Mouse (Mus musculus) megakaryocyte, adult 5-6 weeks (primary cell): ENCODE results near the gene Plekha4. TPM values are rescaled to one million over a fixed set of nuclear protein-coding genes. Genes with fewer than 3 reads are reported as not detected.

Experiments
- ATAC-seq: 2 replicates; pipeline ENCODE4 v1.8.0; 2016; ENCODE audit warnings: mild to moderate bottlenecking, inconsistent platforms; ENCODE audit not compliant: poor library complexity, severe bottlenecking
- total RNA-seq, 2 experiments: library from RNA; stranded (forward) in 1 of 2; stranded (reverse) in 1 of 2; fragments of 153-499, 151-499 nt in 1 of 2; fragments of 221-1000, 200-1000 nt in 1 of 2; gene quantifications; 2 replicates each; pipeline versions ENCODE4 v1.2.3 to v1.2.4; 2015 to 2017

Gene Plekha4
- total RNA-seq, 2 experiments from 2014 or later: not detected

GRCm38 (mm10) chr7:45598960-45599879 lies 73.1 kb downstream of the Plekha4 start:
- ATAC-seq: no peak

Other genes with a start within 250 kb of the Plekha4 start
Only the 30 nearest of the 34 such genes appear.
- not detected in 2 replicates for gene Hrc, start 191.0 kb upstream of the Plekha4 start, total RNA-seq (2015)
- 0.07 TPM in 1 of 2 replicates, not detected in the other for gene Hrc, start 191.0 kb upstream of the Plekha4 start, total RNA-seq (2017)
- gene Ppfia3, start 159.3 kb upstream of the Plekha4 start, total RNA-seq (2015): 0.50 TPM in 1 of 2 replicates, not detected in the other
- not detected in 2 replicates for gene Ppfia3, start 159.3 kb upstream of the Plekha4 start, total RNA-seq (2017)
- 0.71 TPM in 1 of 2 replicates, not detected in the other for gene Lin7b, start 155.7 kb upstream of the Plekha4 start, total RNA-seq (2015)
- gene Lin7b, start 155.7 kb upstream of the Plekha4 start, total RNA-seq (2017): not detected in 2 replicates
- gene Snrnp70, start 130.6 kb upstream of the Plekha4 start, total RNA-seq (2015): 69.6 and 94.3 TPM in 2 replicates
- gene Snrnp70, start 130.6 kb upstream of the Plekha4 start, total RNA-seq (2017): 261 and 320 TPM in 2 replicates
- not detected in 2 replicates for gene Kcna7, start 120.7 kb upstream of the Plekha4 start, total RNA-seq (2015)
- not detected in 2 replicates for gene Kcna7, start 120.7 kb upstream of the Plekha4 start, total RNA-seq (2017)
- gene Ntf5, start 112.6 kb upstream of the Plekha4 start, total RNA-seq (2015): not detected in 2 replicates
- gene Ntf5, start 112.6 kb upstream of the Plekha4 start, total RNA-seq (2017): not detected in 2 replicates
- gene Lhb, start 105.5 kb upstream of the Plekha4 start, total RNA-seq (2015): not detected in 2 replicates
- gene Lhb, start 105.5 kb upstream of the Plekha4 start, total RNA-seq (2017): not detected in 2 replicates
- gene Gys1, start 91.5 kb upstream of the Plekha4 start, total RNA-seq (2015): 9.8 and 10.6 TPM in 2 replicates
- 7.2 and 8.8 TPM in 2 replicates for gene Gys1, start 91.5 kb upstream of the Plekha4 start, total RNA-seq (2017)
- 48.6 and 51.6 TPM in 2 replicates for gene Ruvbl2, start 88.2 kb upstream of the Plekha4 start, total RNA-seq (2015)
- 52.9 and 60.2 TPM in 2 replicates for gene Ruvbl2, start 88.2 kb upstream of the Plekha4 start, total RNA-seq (2017)
- gene Ftl1, start 66.4 kb upstream of the Plekha4 start, total RNA-seq (2015): 2,869 and 3,213 TPM in 2 replicates
- 1,589 and 1,786 TPM in 2 replicates for gene Ftl1, start 66.4 kb upstream of the Plekha4 start, total RNA-seq (2017)
- gene Bax, start 59.4 kb upstream of the Plekha4 start, total RNA-seq (2015): 24.6 and 25.0 TPM in 2 replicates
- gene Bax, start 59.4 kb upstream of the Plekha4 start, total RNA-seq (2017): 31.8 and 37.4 TPM in 2 replicates
- gene Tulp2, start 44.5 kb upstream of the Plekha4 start, total RNA-seq (2015): not detected in 2 replicates
- gene Tulp2, start 44.5 kb upstream of the Plekha4 start, total RNA-seq (2017): not detected in 2 replicates
- not detected in 2 replicates for gene Gm45808, start 39.5 kb upstream of the Plekha4 start, total RNA-seq (2015)
- gene Gm45808, start 39.5 kb upstream of the Plekha4 start, total RNA-seq (2017): 0.61 TPM in 1 of 2 replicates, not detected in the other
- 15.5 and 18.3 TPM in 2 replicates for gene Dhdh, start 37.5 kb upstream of the Plekha4 start, total RNA-seq (2015)
- 14.2 and 16.0 TPM in 2 replicates for gene Dhdh, start 37.5 kb upstream of the Plekha4 start, total RNA-seq (2017)
- 54.9 and 59.1 TPM in 2 replicates for gene Nucb1, start 15.9 kb upstream of the Plekha4 start, total RNA-seq (2015)
- gene Nucb1, start 15.9 kb upstream of the Plekha4 start, total RNA-seq (2017): 178 and 199 TPM in 2 replicates
- 29.2 and 39.1 TPM in 2 replicates for gene Ppp1r15a, start 62 bp upstream of the Plekha4 start, total RNA-seq (2015)
- 50.0 and 64.7 TPM in 2 replicates for gene Ppp1r15a, start 62 bp upstream of the Plekha4 start, total RNA-seq (2017)
- 0.25 TPM in 1 of 2 replicates, not detected in the other for gene Hsd17b14, start 28.6 kb downstream of the Plekha4 start, total RNA-seq (2015)
- gene Hsd17b14, start 28.6 kb downstream of the Plekha4 start, total RNA-seq (2017): not detected in 2 replicates
- gene Bcat2, start 43.8 kb downstream of the Plekha4 start, total RNA-seq (2015): 24.6 and 26.6 TPM in 2 replicates
- 16.7 and 24.1 TPM in 2 replicates for gene Bcat2, start 43.8 kb downstream of the Plekha4 start, total RNA-seq (2017)
- not detected in 2 replicates for gene Fgf21, start 89.2 kb downstream of the Plekha4 start, total RNA-seq (2015)
- gene Fgf21, start 89.2 kb downstream of the Plekha4 start, total RNA-seq (2017): not detected in 2 replicates
- gene Fut1, start 91.0 kb downstream of the Plekha4 start, total RNA-seq (2015): not detected in 2 replicates
- gene Fut1, start 91.0 kb downstream of the Plekha4 start, total RNA-seq (2017): not detected in 2 replicates
- not detected in 2 replicates for gene Izumo1, start 95.5 kb downstream of the Plekha4 start, total RNA-seq (2015)
- 0.22 TPM in 1 of 2 replicates, not detected in the other for gene Izumo1, start 95.5 kb downstream of the Plekha4 start, total RNA-seq (2017)
- gene Rasip1, start 101.2 kb downstream of the Plekha4 start, total RNA-seq (2015): 0.20 TPM in 1 of 2 replicates, not detected in the other
- gene Rasip1, start 101.2 kb downstream of the Plekha4 start, total RNA-seq (2017): 0.29 TPM in 1 of 2 replicates, not detected in the other
- not detected in 2 replicates for gene Mamstr, start 113.6 kb downstream of the Plekha4 start, total RNA-seq (2015)
- 0.53 TPM in 1 of 2 replicates, not detected in the other for gene Mamstr, start 113.6 kb downstream of the Plekha4 start, total RNA-seq (2017)
- not detected in 2 replicates for gene Fut2, start 140.1 kb downstream of the Plekha4 start, total RNA-seq (2015)
- gene Fut2, start 140.1 kb downstream of the Plekha4 start, total RNA-seq (2017): not detected in 2 replicates
- not detected in 2 replicates for gene Ntn5, start 157.7 kb downstream of the Plekha4 start, total RNA-seq (2015)
- gene Ntn5, start 157.7 kb downstream of the Plekha4 start, total RNA-seq (2017): not detected in 2 replicates
- not detected in 2 replicates for gene Sec1, start 168.1 kb downstream of the Plekha4 start, total RNA-seq (2015)
- gene Sec1, start 168.1 kb downstream of the Plekha4 start, total RNA-seq (2017): not detected in 2 replicates
- gene Car11, start 173.5 kb downstream of the Plekha4 start, total RNA-seq (2015): not detected in 2 replicates
- gene Car11, start 173.5 kb downstream of the Plekha4 start, total RNA-seq (2017): not detected in 2 replicates
- 3.3 and 4.1 TPM in 2 replicates for gene Dbp, start 178.8 kb downstream of the Plekha4 start, total RNA-seq (2015)
- 3.9 and 5.9 TPM in 2 replicates for gene Dbp, start 178.8 kb downstream of the Plekha4 start, total RNA-seq (2017)
- 1,249 and 1,272 TPM in 2 replicates for gene Rpl18, start 189.1 kb downstream of the Plekha4 start, total RNA-seq (2015)
- gene Rpl18, start 189.1 kb downstream of the Plekha4 start, total RNA-seq (2017): 1,058 and 1,261 TPM in 2 replicates
- 14.6 and 21.2 TPM in 2 replicates for gene Sphk2, start 191.7 kb downstream of the Plekha4 start, total RNA-seq (2015)
- gene Sphk2, start 191.7 kb downstream of the Plekha4 start, total RNA-seq (2017): 13.7 and 15.7 TPM in 2 replicates